Mouse (Mus musculus) bone marrow macrophage, adult 2 months (primary cell): ENCODE results near the gene Dcst2. TPM values are rescaled to one million over a fixed set of nuclear protein-coding genes. Genes with fewer than 3 reads are reported as not detected.
A peak's percentile ranks its signal among the peaks of the same experiment; 100 is the strongest.

ENCODE experiments used
- H3K27ac ChIP-seq: 2 replicates; pipeline ENCODE4 v1.5.1; 2012; ENCODE audit warnings: low read depth, low read length; ENCODE audit not compliant: insufficient read depth
- H3K4me1 ChIP-seq: 2 replicates; pipeline ENCODE4 v1.6.1; 2012; ENCODE audit warnings: low read length; ENCODE audit not compliant: control insufficient read depth, insufficient read depth
- H3K4me3 ChIP-seq: 2 replicates; pipeline ENCODE4 v1.5.1; 2012; ENCODE audit warnings: mild to moderate bottlenecking, low read length, moderate library complexity; ENCODE audit not compliant: insufficient read depth
- CTCF ChIP-seq: IDR thresholded peaks from 2 replicates; pipeline ENCODE4 v1.5.1; 2012; ENCODE audit warnings: low read depth, mild to moderate bottlenecking, low read length, moderate library complexity
- POLR2A ChIP-seq: IDR thresholded peaks from 2 replicates; pipeline ENCODE4 v1.6.1; 2012; ENCODE audit warnings: mild to moderate bottlenecking, low read depth, low read length, borderline replicate concordance
- polyA plus RNA-seq: library from polyadenylated mRNA; stranded (reverse); fragments of >200 nt; gene quantifications from 2 replicates; pipeline ENCODE4 v1.2.4, GENCODE M21; 2012; ENCODE audit not compliant: missing spikeins, insufficient read depth, insufficient read length

The Dcst2 gene
- polyA plus RNA-seq, 1 experiment: not detected

- Histone ChIP-seq H3K4me1 (peaks cover 3% of the 10 kb centered on the region; the same call in 1 of the 2 replicates), H3K27ac (no peak overlapping the region), H3K4me3 (peak overlapping the region; percentile 41)
- TF ChIP-seq CTCF (no peak), POLR2A (no peak)
Observed at GRCm38 (mm10) chr3:89319591-89320350, 42.0 kb upstream of the Dcst2 start.

- no peak overlapping the region for H3K27ac ChIP-seq
- peaks cover 3% of the 10 kb centered on the region; the same call in 1 of the 2 replicates for H3K4me1 ChIP-seq
- TF ChIP-seq POLR2A (no peak), CTCF (no peak)
- 0 out of 2 replicates have a peak overlapping the region, but pooled peaks have one; percentile 1 for H3K4me3 ChIP-seq
Observed at GRCm38 (mm10) chr3:89320581-89321182, 41.1 kb upstream of the Dcst2 start.

GRCm38 (mm10) chr3:89321183-89322130, 40.3 kb upstream of the Dcst2 start:
- TF ChIP-seq CTCF (no peak), POLR2A (no peak)
- H3K4me1 ChIP-seq: peaks cover 3% of the 10 kb centered on the region; the same call in 1 of the 2 replicates
- H3K27ac ChIP-seq: no peak overlapping the region
- peak overlapping the region; percentile 38 for H3K4me3 ChIP-seq

- Histone ChIP-seq H3K27ac (no peak overlapping the region), H3K4me1 (peaks cover 3% of the 10 kb centered on the region; the same call in 1 of the 2 replicates), H3K4me3 (peak overlapping the region; percentile 38)
- TF ChIP-seq POLR2A (no peak), CTCF (no peak)
Observed at GRCm38 (mm10) chr3:89322131-89322500, 39.7 kb upstream of the Dcst2 start.

- Histone ChIP-seq H3K27ac (no peak within 1 kb of the TSS), H3K4me3 (peak within 1 kb of the TSS; percentile 38), H3K4me1 (peaks cover 3% of the 10 kb centered on the region; the same call in 1 of the 2 replicates)
- TF ChIP-seq POLR2A (no peak), CTCF (no peak)
Observed at GRCm38 (mm10) chr3:89322514-89323165, 39.1 kb upstream of the Dcst2 start, which contains the start of gene Efna3. Gene Efna3, minus strand, starts transcription at chr3:89322965.

GRCm38 (mm10) chr3:89325882-89326281, 35.9 kb upstream of the Dcst2 start:
- no peak overlapping the region for H3K4me3 ChIP-seq
- H3K4me1 ChIP-seq: no peaks in the 10 kb centered on the region
- no peak for TF ChIP-seq CTCF
- TF ChIP-seq POLR2A: no peak
- H3K27ac ChIP-seq: no peak overlapping the region

GRCm38 (mm10) chr3:89327371-89327870, 34.4 kb upstream of the Dcst2 start:
- TF ChIP-seq CTCF: no peak
- no peak for TF ChIP-seq POLR2A

GRCm38 (mm10) chr3:89328623-89329022, 33.2 kb upstream of the Dcst2 start:
- no peak overlapping the region for H3K4me3 ChIP-seq
- H3K27ac ChIP-seq: no peak overlapping the region
- TF ChIP-seq CTCF (0 out of 2 replicates have a peak, but pooled peaks have one; percentile 6), POLR2A (no peak)
- no peaks in the 10 kb centered on the region for H3K4me1 ChIP-seq

More at GRCm38 (mm10) chr3:89327371-89327870, 34.4 kb upstream of the Dcst2 start:
- Histone ChIP-seq H3K4me1 (no peaks in the 10 kb centered on the region), H3K27ac (no peak overlapping the region), H3K4me3 (no peak overlapping the region)

- H3K27ac ChIP-seq: no peak overlapping the region
- no peaks in the 10 kb centered on the region for H3K4me1 ChIP-seq
- no peak for TF ChIP-seq CTCF
- TF ChIP-seq POLR2A: no peak
- no peak overlapping the region for H3K4me3 ChIP-seq
Observed at GRCm38 (mm10) chr3:89330346-89330745, 31.4 kb upstream of the Dcst2 start.
